Mouse (Mus musculus) induced T-regulatory cell, adult 2 months (primary cell): ENCODE measurements at regions not wholly inside any gene's neighbourhood (a gene's known extent, or its start where the extent isn't known, plus 50 kb on each side); places are given as distances from the start of the nearest gene placed in this dataset.
"Not testable (repeated sequence)": the region's sequence is repeated elsewhere in the genome, so short reads cannot be mapped to it uniquely, and the experiment has no call there.

ENCODE experiments used
- DNase-seq: peaks from one replicate; pipeline ENCODE4 v3.0.0-alpha.2; 2012; ENCODE audit warnings: low read depth

DNA sequence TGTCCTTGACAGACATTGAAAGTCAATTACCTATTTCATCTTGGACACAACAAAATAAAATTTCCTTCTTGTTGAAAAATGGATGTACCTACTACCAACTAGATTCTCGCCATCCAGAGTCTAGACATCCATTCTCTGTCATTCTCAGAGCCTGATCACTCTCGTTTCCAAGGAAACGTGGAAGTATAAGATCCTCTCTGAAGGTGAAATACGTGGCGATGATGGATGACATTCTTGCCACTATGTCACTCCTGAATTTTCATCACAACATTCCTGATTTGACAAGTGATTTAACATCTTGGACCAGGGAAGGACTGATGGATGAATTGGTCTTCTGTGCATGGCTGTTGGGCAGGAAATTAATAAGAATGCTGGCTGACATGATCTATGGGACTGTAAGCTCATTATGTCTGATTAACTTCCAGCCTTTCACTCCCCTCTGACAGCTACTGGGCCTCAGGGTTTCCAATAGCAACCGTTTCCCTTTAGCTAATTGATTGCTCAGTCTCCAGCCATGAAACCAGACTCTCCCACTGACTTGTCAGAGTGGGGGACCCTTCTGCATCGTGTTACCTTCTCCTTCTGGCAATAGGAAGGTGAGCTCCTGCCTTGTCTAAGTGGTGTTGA is 140.7 kb upstream of the Gm12728 start:
- no peak for DNase-seq

DNA sequence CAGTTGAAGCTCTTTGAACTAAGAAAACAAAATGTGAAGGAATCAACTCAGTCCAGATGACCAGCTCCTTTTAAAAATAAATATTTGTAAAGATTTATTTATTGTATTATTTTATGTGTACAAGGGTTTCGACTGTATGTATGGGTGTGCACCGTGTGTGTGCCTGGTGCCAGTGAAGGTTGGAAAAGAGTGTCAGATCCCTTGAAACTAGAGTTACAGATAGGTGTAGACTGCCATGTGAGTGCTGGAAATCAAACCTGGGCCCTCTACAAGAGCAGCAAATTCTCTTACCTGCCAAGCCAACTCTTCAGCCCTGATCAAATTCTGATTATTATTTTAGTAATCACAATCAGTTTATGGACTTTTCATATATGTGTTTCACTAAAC is 140.2 kb upstream of the Gm12728 start:
- DNase-seq = no peak

DNA sequence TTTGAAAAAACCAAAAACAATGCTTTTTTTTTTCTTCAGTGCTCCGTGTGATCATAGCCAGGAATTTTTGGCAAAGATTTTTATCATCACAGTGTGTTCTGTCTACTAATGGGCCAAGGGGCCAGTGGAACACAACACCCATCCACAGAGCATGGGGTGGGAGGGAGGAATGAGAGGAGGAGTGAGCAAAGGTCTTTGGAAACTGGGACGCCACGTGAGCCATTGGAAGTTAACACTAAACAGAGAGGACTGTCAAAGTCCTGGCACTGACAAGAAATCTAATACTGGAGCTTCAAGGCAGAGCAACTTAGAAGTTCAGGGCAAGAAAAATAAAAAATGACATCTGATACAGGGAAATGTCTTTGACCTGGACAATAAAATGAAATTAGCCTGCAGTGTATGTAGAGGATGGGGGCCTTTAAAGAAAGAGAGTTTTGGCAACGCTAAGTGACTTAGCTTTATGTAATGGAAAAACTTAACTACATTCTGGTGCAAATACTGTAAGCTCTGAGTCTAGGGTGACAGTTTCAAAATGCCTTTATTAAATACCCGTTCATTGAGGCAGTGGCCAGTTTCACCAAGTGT is 133.5 kb upstream of the Gm12728 start:
- no peak for DNase-seq

DNA sequence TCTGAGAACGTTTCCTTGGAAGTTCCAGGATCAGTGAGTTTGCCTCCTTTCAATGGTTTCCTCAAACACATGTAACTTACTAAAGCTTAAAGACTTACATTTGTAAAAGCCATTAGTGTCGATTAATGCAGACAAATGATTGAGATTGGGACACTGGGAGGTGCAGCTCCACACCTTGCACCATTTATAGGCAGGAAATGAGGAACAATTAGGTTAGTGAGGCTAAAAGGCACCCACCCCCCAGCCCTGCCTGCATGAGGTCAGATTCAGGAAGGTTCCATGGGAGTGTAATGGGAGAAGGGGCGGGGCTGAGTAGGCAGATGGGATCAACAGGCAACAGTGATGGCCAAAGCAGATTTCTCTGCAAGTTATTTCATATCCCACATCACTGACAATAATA is 131.1 kb upstream of the Gm12728 start:
- no peak for DNase-seq

DNA sequence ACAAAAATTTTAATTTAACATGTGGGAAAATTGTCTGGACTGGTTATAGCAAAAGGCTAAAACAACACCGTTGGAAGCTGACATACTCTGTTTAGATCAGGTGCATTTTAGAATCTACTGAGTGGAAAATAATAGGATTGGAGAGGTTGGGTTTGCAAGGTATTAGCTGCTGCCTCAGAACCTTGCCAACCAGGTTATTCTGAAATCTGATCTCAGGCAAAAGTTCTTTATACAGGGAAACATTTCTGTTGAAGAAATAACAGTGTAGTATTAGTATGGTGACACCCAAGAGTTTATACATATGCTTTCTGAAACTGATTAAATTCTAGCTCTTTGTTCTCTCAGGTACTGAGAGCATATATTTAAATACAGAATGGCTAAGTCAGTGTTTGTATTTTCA is 113.0 kb upstream of the Gm12728 start:
- DNase-seq = no peak

DNA sequence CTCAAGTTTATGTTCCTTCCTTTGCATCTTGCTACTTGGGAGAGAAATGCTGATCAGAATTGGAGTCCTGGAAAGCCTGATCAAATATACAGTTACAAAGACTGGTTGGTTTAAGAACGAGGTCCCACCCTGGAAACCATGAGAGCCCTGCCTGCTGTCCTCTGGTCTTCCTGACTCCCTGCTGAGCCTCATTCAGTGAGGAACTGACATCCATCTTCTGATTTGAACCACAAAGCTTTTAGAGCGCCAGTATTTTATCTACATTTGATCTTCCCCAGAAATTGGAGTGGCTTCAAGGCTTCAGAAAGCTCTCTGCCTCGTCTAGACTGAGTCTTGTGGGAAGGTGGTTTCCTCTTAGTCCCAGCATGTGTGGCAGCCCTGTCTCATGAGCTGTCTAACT is 99.0 kb upstream of the Gm12728 start:
- DNase-seq = no peak

DNA sequence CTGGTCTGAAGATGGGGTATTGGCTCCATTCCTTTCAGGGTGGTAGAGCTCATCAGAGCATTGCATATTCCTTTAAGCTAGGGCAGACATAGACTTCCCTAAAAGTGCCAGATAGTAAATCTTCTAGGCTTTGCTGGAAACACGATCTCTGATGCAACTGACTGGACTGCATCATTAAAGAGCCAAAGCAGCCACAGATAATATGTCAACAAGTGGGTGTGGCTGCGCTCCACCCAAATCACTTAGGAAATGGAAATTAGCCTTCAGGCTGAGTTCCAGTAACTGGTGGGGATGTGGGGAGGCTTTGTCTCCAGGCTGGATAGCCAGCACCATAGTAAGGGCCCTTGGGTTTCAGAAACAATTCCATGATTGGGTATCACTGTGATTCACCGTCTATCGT is 97.3 kb upstream of the Gm12728 start:
- DNase-seq = no peak

DNA sequence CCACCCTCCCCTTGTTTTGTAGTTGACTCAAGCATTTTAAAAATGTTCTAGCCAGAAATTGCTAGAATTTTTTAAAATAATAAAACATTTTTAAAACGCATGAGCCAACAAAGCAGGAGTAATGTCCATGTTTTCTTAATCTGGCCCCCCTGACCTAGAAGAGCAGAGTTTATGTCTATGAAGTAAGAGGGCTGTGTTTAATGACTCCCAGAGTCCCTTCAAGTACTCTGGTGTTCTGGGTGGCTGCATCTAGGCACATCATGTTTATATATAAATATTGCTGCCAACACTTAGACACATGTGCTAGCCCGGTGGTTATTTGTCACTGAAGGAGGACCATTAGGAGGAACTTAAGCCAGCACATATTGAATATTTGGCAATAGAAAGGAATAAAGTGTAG is 93.8 kb upstream of the Gm12728 start:
- no peak for DNase-seq

DNA sequence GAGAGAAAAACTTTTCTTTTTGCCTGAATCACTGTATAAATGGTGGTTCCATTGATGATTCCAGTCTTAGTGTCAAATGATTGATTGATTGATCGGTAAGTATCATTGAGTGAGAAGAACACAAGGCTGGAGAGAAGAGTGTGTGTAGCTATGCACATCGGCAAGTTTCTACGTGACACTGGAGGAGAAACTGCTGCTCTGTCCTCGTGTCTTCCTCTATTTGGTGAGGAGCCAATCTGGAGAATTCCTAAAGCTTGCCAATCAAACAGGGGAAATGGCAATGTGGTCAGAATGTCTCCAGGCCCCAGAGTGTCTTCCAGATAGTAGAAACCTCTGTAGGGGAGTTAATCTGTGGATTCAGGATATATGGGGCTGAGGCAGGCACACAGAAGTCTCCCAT is 92.5 kb upstream of the Gm12728 start:
- DNase-seq = no peak

DNA sequence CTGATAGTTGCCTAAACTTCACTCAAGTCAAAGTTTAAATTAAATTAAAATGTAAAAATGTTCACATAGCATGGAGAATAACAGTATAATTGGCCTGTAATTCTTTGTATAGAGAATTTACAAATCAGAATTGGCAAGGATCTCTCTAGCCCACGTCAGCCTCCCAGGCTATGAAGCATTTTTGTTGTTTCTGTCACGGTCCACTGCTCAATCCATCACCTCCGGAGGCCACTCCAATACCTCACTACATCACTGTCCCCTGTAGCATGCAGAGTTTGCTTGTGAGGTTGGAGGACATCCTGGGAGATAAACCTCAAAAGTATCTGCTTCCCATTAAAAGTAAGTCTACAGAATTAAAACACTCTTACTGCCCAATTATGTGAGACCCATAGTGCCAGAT is 87.6 kb upstream of the Gm12728 start:
- DNase-seq = no peak

DNA sequence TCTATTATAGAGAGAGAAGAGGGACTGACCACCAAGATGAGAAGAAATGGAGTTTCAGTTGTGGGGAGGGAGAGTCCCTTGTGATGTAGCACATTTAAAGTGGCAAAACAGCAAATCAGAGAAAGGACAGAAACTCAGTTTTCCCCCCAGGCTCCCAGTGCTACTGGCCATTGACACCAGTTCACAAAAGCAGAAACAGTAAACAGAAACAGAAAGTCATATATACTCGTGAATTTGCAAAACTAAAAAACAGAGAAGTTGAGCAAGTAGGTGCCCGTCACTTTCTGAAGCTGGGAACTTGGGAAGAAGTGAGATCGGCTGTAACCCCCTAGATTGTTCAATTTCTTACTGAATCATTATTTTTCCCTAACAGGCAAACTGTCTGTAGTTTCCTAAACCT is 86.3 kb upstream of the Gm12728 start:
- no peak for DNase-seq

DNA sequence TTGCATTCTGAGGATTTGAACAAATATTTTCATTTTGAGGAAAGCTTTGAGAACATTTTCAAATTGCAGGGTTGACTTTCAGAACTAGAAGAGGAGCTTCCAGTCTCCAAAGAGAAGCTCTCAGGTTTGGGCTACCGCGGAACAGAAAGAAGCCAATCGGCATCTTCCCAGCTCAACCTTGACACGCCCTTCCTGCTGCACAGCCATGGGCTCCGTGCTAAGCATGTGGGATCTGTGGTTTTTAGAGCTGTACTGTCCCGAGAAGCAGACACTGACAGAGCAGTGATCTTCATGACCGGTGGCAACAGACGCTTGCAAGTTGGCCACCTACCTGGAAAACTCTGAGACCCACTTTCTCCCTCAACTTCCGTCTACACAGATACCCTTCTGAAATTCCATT is 85.4 kb upstream of the Gm12728 start:
- DNase-seq = no peak

DNA sequence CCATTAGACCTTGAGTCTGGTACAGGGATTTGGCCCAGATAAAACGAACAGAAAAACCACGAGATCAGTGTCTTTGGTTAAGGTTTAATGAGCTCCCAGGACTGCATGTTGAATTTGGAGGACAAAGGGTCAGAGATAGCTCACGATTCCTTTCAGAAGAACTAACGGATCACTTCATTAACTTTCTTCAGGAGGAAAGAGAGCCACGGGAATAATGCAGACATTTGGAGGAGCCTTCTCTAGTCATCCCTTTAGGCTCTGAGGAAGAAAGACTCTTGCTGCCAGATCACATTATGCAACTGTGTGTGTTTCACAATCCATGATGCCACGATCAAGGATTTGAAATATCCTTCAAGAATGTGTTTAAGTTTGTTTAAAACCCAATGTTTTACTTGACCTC is 83.7 kb upstream of the Gm12728 start:
- no peak for DNase-seq

DNA sequence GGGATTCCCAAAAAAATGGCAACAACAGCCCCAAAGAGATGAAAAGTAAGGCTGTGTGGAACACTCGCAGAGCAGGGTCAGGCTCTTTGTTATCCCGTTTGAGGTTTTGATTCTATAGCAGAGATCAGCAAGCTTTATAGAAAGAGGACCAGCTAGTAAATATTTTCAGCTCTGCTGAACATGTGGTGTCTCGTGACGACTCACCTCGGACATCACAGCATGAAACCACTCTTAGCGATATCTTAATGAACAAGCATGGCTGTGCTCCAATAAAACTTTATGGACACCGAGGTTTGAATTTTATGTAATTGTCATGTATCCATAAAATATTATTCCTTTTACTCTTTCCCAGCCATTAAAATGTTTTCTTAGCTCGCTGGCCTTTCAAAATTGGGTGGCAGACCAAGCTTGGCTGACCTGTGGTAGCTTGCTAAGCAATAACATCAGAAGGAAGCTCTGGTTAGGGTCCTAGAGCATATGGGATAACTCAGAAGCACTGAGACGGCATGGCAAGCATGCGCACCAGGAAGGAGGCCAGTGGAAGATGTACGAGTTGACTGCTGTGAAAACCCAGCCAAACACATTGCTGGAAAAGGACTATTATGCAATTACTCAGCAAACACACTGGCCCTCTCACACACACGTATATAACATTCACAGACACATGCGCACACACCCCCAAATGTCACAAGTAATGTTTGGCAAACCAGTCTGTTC is 81.4 kb upstream of the Gm12728 start:
- no peak for DNase-seq

DNA sequence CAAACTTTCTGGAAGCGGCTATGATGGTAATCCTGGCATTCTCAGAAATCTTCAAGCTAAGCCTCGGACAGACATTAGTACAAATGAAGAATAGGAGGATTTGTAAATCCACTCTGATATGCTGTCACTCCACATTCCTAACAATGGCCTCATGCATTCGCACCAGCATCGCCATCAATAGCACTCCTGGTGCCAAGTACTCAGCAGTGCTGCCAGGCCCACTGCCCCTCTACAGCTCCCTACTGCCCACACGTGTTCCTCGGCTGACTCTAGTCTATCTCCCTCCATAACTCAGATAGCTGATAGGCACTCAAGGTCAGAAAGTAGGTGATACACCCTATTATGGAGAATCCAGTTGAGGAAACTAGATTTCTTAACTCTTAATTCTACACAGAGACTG is 75.7 kb upstream of the Gm12728 start:
- no peak for DNase-seq

DNA sequence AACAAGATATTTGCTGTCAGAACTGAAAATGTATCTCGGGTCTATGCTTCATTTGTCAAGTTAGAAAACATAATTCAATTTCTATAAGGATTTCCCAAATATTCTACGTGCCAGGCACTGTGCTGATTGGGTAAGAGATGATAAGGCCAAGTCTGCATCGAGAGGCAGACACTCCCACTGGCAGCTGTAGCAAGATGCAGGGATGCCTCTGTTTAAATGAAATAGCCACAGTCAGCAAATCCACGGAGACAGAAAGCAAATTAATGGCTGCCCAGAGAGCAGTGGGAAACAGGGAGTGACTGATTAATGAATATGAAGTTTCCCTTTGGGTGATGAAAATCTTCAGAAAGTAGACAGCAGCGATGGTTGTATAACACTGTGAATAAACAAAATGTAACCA is 71.6 kb upstream of the Gm12728 start:
- no peak for DNase-seq

DNA sequence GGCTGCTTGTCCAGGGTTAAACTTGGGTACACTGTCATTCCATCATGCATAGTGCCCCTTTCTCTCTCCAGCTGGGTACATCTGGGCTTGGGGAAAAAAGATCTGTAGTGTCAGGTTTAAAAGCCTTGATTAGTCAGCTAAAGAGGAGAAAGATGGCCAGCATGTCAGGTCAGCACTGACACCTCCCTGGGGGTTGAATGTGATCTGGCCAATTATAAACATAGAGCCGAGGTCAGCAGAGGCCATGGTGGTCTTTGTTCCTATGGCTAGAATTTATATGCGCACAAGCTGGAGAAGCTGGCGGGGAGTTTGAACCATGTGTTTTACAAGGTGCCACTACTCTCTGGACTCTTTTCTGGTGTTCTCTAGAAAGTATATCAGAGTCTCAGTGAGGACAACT is 61.0 kb upstream of the Gm12728 start:
- DNase-seq = no peak

DNA sequence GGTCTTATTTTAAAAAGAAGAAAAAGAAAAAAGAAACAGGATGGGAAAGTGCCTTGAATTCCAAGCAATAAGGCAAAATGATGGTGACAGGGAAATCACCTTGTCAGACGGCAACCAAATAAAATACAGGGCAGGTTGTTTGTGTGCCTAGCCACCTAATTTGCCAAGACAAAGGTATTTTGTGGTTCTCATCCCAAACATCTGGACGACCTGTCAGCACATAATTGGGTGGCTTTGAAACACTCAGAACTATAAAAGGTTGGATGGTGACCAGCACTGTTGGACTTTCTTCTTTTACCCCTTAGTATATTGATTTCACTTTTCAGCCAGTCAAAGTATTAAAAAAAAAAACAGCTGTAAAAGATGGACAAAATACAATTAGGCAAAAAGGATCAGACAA is 58.8 kb upstream of the Gm12728 start:
- no peak for DNase-seq

DNA sequence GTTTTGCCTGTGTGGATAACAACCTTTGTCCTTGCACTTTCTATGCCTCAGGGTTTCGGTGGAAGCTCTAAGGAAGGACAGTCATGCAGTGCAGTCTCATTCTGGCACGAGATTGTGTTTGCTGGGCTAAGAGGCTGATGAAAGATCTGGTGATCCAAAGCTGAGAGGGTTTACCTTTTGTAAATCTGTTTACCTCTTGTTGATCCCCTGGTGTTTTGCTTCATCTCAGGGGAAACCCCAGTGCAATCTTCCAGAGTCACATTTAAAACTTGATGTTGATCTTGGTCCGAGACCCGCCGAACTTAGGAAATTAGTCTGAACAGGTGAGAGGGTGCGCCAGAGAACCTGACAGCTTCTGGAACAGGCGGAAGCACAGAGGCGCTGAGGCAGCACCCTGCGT is 54.6 kb upstream of the Gm12728 start:
- not testable (repeated sequence) for DNase-seq
